Comparison of ENCODE assay signal across 19 mouse cellular contexts in the genomic region with DNA sequence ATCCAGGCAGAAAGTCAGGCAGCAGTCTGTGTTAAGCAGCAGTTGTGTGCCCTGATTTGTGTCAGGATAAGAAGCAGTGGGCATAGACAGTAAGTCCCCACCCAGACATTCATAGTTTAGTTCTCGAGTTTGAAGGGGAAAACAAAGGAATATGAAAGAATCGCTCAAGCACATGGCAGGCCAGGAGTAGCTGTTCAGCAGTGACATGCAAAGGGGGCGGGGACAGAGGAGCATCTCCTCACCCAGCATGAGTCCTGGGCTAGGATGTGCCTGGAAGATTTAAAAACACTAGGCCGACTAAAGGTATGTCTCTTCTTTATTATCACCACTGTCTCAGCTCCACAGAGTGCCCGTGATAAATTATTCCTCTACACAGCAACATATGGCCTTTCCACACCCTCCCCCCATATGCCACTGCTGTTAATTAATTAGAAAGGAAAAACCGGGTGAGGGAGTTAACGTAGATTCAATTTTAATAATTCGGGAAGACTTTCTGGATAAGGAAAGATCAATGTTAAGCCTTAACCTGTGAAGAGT.
A peak's percentile ranks its signal among the peaks of the same experiment; 100 is the strongest.
DNase-seq lines count a peak whose midpoint lies in the region; ATAC-seq lines count a peak whose summit lies in the region.
"Had no signal": no experiment of that assay in that cellular context is flagged by ENCODE, and none has a peak within 500 bp of the region (broad histone marks: within the 10 kb centered on the region; RNA-seq: fewer than 3 reads in every experiment).

No protein-coding gene starts in this region.

- peaks cover 15% of the 10 kb centered on the region for H3K4me1 ChIP-seq in forebrain, embryonic 15.5 days
- peaks cover 13% of the 10 kb centered on the region for H3K4me1 ChIP-seq in forebrain, embryonic 12.5 days
- H3K4me1 ChIP-seq in hindbrain, embryonic 15.5 days (replicated peaks) = no peaks in the 10 kb centered on the region
- H3K4me1 ChIP-seq in hindbrain, embryonic 14.5 days (replicated peaks; ENCODE audit: control insufficient read depth, insufficient read depth, low read length) = 0 out of 2 replicates have a peak, but pooled peaks cover 11% of the 10 kb centered on the region
- H3K4me1 ChIP-seq in midbrain, embryonic 15.5 days = peaks cover 13% of the 10 kb centered on the region; the same call in 1 of the 2 replicates
- H3K4me1 ChIP-seq in midbrain, embryonic 13.5 days (replicated peaks) = peaks cover 14% of the 10 kb centered on the region
- H3K4me1 ChIP-seq in neural tube, embryonic 15.5 days = no peaks in the 10 kb centered on the region
- H3K4me1 ChIP-seq: embryonic facial prominence, embryonic 13.5 days; heart, embryonic 12.5 days had no signal

- no peaks in the 10 kb centered on the region for H3K27me3 ChIP-seq in forebrain, embryonic 15.5 days
- no peaks in the 10 kb centered on the region for H3K27me3 ChIP-seq in forebrain, embryonic 12.5 days
- no peaks in the 10 kb centered on the region for H3K27me3 ChIP-seq in hindbrain, embryonic 15.5 days
- no peaks in the 10 kb centered on the region for H3K27me3 ChIP-seq in hindbrain, embryonic 14.5 days (ENCODE audit: control insufficient read depth, insufficient read depth, low read length)
- no peaks in the 10 kb centered on the region for H3K27me3 ChIP-seq in midbrain, embryonic 15.5 days (replicated peaks)
- no peaks in the 10 kb centered on the region for H3K27me3 ChIP-seq in midbrain, embryonic 13.5 days
- H3K27me3 ChIP-seq in neural tube, embryonic 15.5 days (replicated peaks) = no peaks in the 10 kb centered on the region
- H3K27me3 ChIP-seq: embryonic facial prominence, embryonic 13.5 days; heart, embryonic 12.5 days had no signal

- H3K9ac ChIP-seq in forebrain, embryonic 15.5 days (replicated peaks) = no peak overlapping the region
- no peak overlapping the region for H3K9ac ChIP-seq in forebrain, embryonic 12.5 days
- H3K9ac ChIP-seq in hindbrain, embryonic 15.5 days = no peak overlapping the region
- H3K9ac ChIP-seq in hindbrain, embryonic 14.5 days = no peak overlapping the region
- no peak overlapping the region for H3K9ac ChIP-seq in midbrain, embryonic 15.5 days
- H3K9ac ChIP-seq in midbrain, embryonic 13.5 days (replicated peaks) = no peak overlapping the region
- no peak overlapping the region for H3K9ac ChIP-seq in neural tube, embryonic 15.5 days (replicated peaks)
- H3K9ac ChIP-seq: embryonic facial prominence, embryonic 13.5 days; heart, embryonic 12.5 days had no signal

- H3K9me3 ChIP-seq in forebrain, embryonic 15.5 days = no peaks in the 10 kb centered on the region
- H3K9me3 ChIP-seq in forebrain, embryonic 12.5 days = no peaks in the 10 kb centered on the region
- no peaks in the 10 kb centered on the region for H3K9me3 ChIP-seq in hindbrain, embryonic 15.5 days
- no peaks in the 10 kb centered on the region for H3K9me3 ChIP-seq in hindbrain, embryonic 14.5 days (ENCODE audit: control insufficient read depth, low read length)
- H3K9me3 ChIP-seq in midbrain, embryonic 15.5 days = no peaks in the 10 kb centered on the region
- H3K9me3 ChIP-seq in midbrain, embryonic 13.5 days = no peaks in the 10 kb centered on the region
- no peaks in the 10 kb centered on the region for H3K9me3 ChIP-seq in neural tube, embryonic 15.5 days (replicated peaks)

- 64% methylated on average over 8 of the region's 8 CpGs for WGBS in forebrain, embryonic 15.5 days
- WGBS in forebrain, embryonic 12.5 days = 80% methylated on average over 8 of the region's 8 CpGs
- 55% methylated on average over 8 of the region's 8 CpGs for WGBS in hindbrain, embryonic 15.5 days
- WGBS in hindbrain, embryonic 14.5 days = 59% methylated on average over 8 of the region's 8 CpGs
- WGBS in midbrain, embryonic 15.5 days = 68% methylated on average over 8 of the region's 8 CpGs
- 78% methylated on average over 8 of the region's 8 CpGs for WGBS in midbrain, embryonic 13.5 days
- 62% methylated on average over 8 of the region's 8 CpGs for WGBS in neural tube, embryonic 15.5 days

- peak; percentile 34; the same call in 1 of the 2 replicates for ATAC-seq in forebrain, embryonic 15.5 days (replicated peaks)
- ATAC-seq in forebrain, embryonic 12.5 days (ENCODE audit: low FRiP score) = no peak
- peak; percentile 68; the same call in 1 of the 2 replicates for ATAC-seq in hindbrain, embryonic 15.5 days (ENCODE audit: low FRiP score, low read depth)
- no peak; the same call in 1 of the 2 replicates for ATAC-seq in hindbrain, embryonic 14.5 days (ENCODE audit: low FRiP score)
- no peak; the same call in 1 of the 2 replicates for ATAC-seq in midbrain, embryonic 15.5 days (replicated peaks)
- no peak for ATAC-seq in midbrain, embryonic 13.5 days
- 0 out of 2 replicates have a peak, but pooled peaks have one; percentile 21 for ATAC-seq in neural tube, embryonic 15.5 days (ENCODE audit: low FRiP score)
- ATAC-seq: activated CD4-positive, CD25-positive, alpha-beta regulatory T cell, adult 4 months; intestine, embryonic 16.5 days; Patski had no signal

- no peak overlapping the region for H3K4me3 ChIP-seq in forebrain, embryonic 15.5 days
- H3K4me3 ChIP-seq in forebrain, embryonic 12.5 days (replicated peaks) = no peak overlapping the region
- H3K4me3 ChIP-seq in hindbrain, embryonic 15.5 days = no peak overlapping the region
- no peak overlapping the region for H3K4me3 ChIP-seq in hindbrain, embryonic 14.5 days (replicated peaks; ENCODE audit: low read length)
- H3K4me3 ChIP-seq in midbrain, embryonic 15.5 days = no peak overlapping the region
- no peak overlapping the region for H3K4me3 ChIP-seq in midbrain, embryonic 13.5 days (replicated peaks)
- no peak overlapping the region for H3K4me3 ChIP-seq in neural tube, embryonic 15.5 days (replicated peaks)
- H3K4me3 ChIP-seq: embryonic facial prominence, embryonic 13.5 days; heart, embryonic 12.5 days had no signal

- H3K4me2 ChIP-seq in forebrain, embryonic 15.5 days (replicated peaks) = no peak overlapping the region
- H3K4me2 ChIP-seq in forebrain, embryonic 12.5 days = no peak overlapping the region
- no peak overlapping the region for H3K4me2 ChIP-seq in hindbrain, embryonic 15.5 days
- no peak overlapping the region for H3K4me2 ChIP-seq in hindbrain, embryonic 14.5 days (replicated peaks)
- H3K4me2 ChIP-seq in midbrain, embryonic 15.5 days = no peak overlapping the region
- no peak overlapping the region for H3K4me2 ChIP-seq in midbrain, embryonic 13.5 days (replicated peaks)
- H3K4me2 ChIP-seq in neural tube, embryonic 15.5 days = no peak overlapping the region
- H3K4me2 ChIP-seq: embryonic facial prominence, embryonic 13.5 days; heart, embryonic 12.5 days had no signal

- DNase-seq in hindbrain, embryonic 14.5 days (ENCODE audit: low spot score) = no peak
- DNase-seq: adrenal gland, postnatal 14 days; cerebellum, adult 18-20 months; cerebellum, adult 9-11 months; cerebellum, postnatal 36 days; gastrocnemius, postnatal 10 days; heart, postnatal 36 days; kidney, adult 2 months had no signal

- peak overlapping the region; percentile 48; the same call in 1 of the 2 replicates for H3K27ac ChIP-seq in forebrain, embryonic 15.5 days (replicated peaks)
- H3K27ac ChIP-seq in forebrain, embryonic 12.5 days = no peak overlapping the region
- H3K27ac ChIP-seq in hindbrain, embryonic 15.5 days (replicated peaks) = no peak overlapping the region
- no peak overlapping the region for H3K27ac ChIP-seq in hindbrain, embryonic 14.5 days
- H3K27ac ChIP-seq in midbrain, embryonic 15.5 days = 0 out of 2 replicates have a peak overlapping the region, but pooled peaks have one; percentile 15
- H3K27ac ChIP-seq in midbrain, embryonic 13.5 days = no peak overlapping the region
- H3K27ac ChIP-seq in neural tube, embryonic 15.5 days (replicated peaks) = no peak overlapping the region
- H3K27ac ChIP-seq: embryonic facial prominence, embryonic 13.5 days had no signal

- no peaks in the 10 kb centered on the region for H3K36me3 ChIP-seq in forebrain, embryonic 15.5 days
- H3K36me3 ChIP-seq in forebrain, embryonic 12.5 days (replicated peaks) = no peaks in the 10 kb centered on the region
- no peaks in the 10 kb centered on the region for H3K36me3 ChIP-seq in hindbrain, embryonic 15.5 days
- no peaks in the 10 kb centered on the region for H3K36me3 ChIP-seq in hindbrain, embryonic 14.5 days (replicated peaks; ENCODE audit: control insufficient read depth, insufficient read depth)
- H3K36me3 ChIP-seq in midbrain, embryonic 15.5 days (replicated peaks) = no peaks in the 10 kb centered on the region
- H3K36me3 ChIP-seq in midbrain, embryonic 13.5 days = no peaks in the 10 kb centered on the region
- no peaks in the 10 kb centered on the region for H3K36me3 ChIP-seq in neural tube, embryonic 15.5 days
- H3K36me3 ChIP-seq: embryonic facial prominence, embryonic 13.5 days; heart, embryonic 12.5 days had no signal

Comparison
In these comparisons a context has a peak if more than half of its experiments do, and no peak if none do; other contexts are left out.
1. ATAC-seq: peak in forebrain, embryonic 15.5 days (single experiment), hindbrain, embryonic 15.5 days (single experiment) and neural tube, embryonic 15.5 days (single experiment); none in forebrain, embryonic 12.5 days (single experiment), hindbrain, embryonic 14.5 days (single experiment), midbrain, embryonic 15.5 days (single experiment) and midbrain, embryonic 13.5 days (single experiment).
2. H3K27ac ChIP-seq: peak in forebrain, embryonic 15.5 days (single experiment) and midbrain, embryonic 15.5 days (single experiment); none in forebrain, embryonic 12.5 days (single experiment), hindbrain, embryonic 15.5 days (single experiment), hindbrain, embryonic 14.5 days (single experiment), midbrain, embryonic 13.5 days (single experiment) and neural tube, embryonic 15.5 days (single experiment).